Mouse (Mus musculus) lung, embryonic 15.5 days (tissue): ENCODE measurements around the gene Ablim1. TPM values are rescaled to one million over a fixed set of nuclear protein-coding genes. Genes with fewer than 3 reads are reported as not detected.
A peak's percentile ranks its signal among the peaks of the same experiment; 100 is the strongest.

Experiments
- ATAC-seq: fragments of 200-750 bp; cut with Nextera tagmentation; 2 replicates; pipeline ENCODE4 v1.8.0; 2017; ENCODE audit warnings: moderate number of reproducible peaks, borderline replicate concordance; ENCODE audit not compliant: low FRiP score, low TSS enrichment; ENCODE audit errors: extremely low read depth
- H3K27ac ChIP-seq: fragments of 300-500 bp; sonication (generic); 2 replicates; pipeline ENCODE4 v1.5.1; 2015; ENCODE audit warnings: moderate library complexity, mild to moderate bottlenecking, inconsistent platforms
- H3K27me3 ChIP-seq: fragments of 300-500 bp; sonication (generic); 2 replicates; pipeline ENCODE4 v1.6.1; 2015; ENCODE audit warnings: inconsistent platforms
- H3K36me3 ChIP-seq: fragments of 300-500 bp; sonication (generic); 2 replicates; pipeline ENCODE4 v1.6.1; 2015; ENCODE audit warnings: inconsistent platforms
- H3K4me1 ChIP-seq: fragments of 300-500 bp; sonication (generic); 2 replicates; pipeline ENCODE4 v1.6.1; 2015; ENCODE audit warnings: inconsistent platforms
- H3K4me2 ChIP-seq: fragments of 300-500 bp; sonication (generic); 2 replicates; pipeline ENCODE4 v1.6.1; 2015; ENCODE audit warnings: inconsistent platforms, mild to moderate bottlenecking, moderate library complexity
- H3K4me3 ChIP-seq: fragments of 300-500 bp; sonication (generic); 2 replicates; pipeline ENCODE4 v1.5.1; 2015; ENCODE audit warnings: mild to moderate bottlenecking, inconsistent platforms
- H3K9ac ChIP-seq: fragments of 300-500 bp; sonication (generic); 2 replicates; pipeline ENCODE4 v1.6.1; 2015; ENCODE audit warnings: inconsistent platforms
- H3K9me3 ChIP-seq: fragments of 300-500 bp; sonication (generic); 2 replicates; pipeline ENCODE4 v1.6.1; 2016; ENCODE audit warnings: inconsistent platforms
- WGBS: fragments of 180-500 bp; shearing (Covaris S2); methylation state at CpG from one replicate; pipeline ENCODE4 v1.1.7; 2015; 5-methylcytosine and 5-hydroxymethylcytosine counted together
- polyA plus RNA-seq: library from polyadenylated mRNA; unstranded; fragments of >200 nt; fragmentation: Nextera tagmentation; extraction: Ambion mirVana; gene quantifications from 2 replicates; pipeline ENCODE4 v1.2.1, GENCODE M21; 2015

Gene Ablim1
- polyA plus RNA-seq, 1 experiment from 2014 or later, result 48.2 TPM

DNA sequence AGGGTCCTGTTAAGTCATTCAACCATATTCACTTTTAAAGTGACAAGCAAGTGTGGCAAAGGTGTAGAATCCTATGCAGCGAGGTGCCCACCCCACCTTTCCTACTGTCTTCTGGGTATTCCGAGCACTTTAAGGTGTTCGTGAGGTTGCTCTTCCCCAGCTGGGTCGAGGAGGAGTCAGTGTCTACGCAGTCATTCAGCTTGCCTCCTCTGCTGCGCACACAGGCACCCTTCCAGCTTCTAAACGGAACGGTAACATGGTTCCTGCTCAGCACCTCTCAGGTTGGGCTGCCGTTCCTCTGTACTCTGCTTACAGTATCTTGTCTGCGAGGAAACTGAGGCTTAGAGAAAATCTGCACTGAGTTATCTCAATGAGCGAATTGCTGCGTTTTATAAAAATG lies 40.4 kb downstream of the Ablim1 start:
- H3K4me3 ChIP-seq, result peak overlapping the region; percentile 12
- peak overlapping the region; percentile 42 for H3K4me2 ChIP-seq
- H3K9ac ChIP-seq, result no peak overlapping the region
- H3K27me3 ChIP-seq, result peaks cover 5% of the 10 kb centered on the region; the same call in 1 of the 2 replicates
- H3K36me3 ChIP-seq, result no peaks in the 10 kb centered on the region
- H3K27ac ChIP-seq, result no peak overlapping the region
- no peaks in the 10 kb centered on the region for H3K9me3 ChIP-seq
- 38% methylated on average over 12 of the region's 12 CpGs for WGBS
- peaks cover 47% of the 10 kb centered on the region for H3K4me1 ChIP-seq
- no peak for ATAC-seq

DNA sequence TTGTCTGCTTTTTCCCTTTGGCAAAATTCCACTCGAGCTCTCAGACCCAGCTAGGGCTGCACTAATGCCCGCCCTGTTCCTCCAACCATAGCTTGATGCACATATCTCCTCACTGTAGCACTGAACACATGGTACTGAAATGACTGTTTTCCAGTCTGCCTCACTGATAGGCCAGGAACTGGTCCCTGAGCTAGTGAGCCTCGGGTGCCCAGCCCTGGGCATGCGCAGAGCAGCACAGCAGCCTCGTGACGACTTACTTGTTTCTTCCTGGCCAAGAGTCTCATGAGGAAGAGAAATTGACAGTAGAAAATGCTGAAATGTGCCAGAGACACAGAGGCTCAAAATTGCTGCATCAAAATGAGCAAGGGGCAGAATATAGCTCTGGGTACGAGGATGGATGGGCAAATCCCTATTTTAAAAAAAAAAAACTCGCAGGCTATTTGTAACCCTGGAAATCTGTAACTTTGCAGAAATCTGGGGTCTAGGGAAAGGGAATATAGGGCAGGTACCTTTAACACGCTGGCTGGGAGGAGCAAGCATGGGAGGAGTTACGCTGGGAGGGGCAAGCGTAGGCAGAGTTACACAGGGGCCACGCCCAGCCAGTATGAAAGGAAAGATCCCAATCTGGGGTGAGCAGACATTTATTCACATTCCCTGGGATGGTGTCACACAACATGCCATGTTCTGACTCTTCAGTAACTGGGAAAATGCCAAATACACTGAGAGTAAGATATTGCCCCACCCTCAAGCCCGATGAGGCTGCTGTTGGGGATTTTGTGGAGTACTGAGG lies 41.7 kb downstream of the Ablim1 start:
- H3K27ac ChIP-seq, result 0 out of 2 replicates have a peak overlapping the region, but pooled peaks have one; percentile 8
- no peaks in the 10 kb centered on the region for H3K36me3 ChIP-seq
- peaks cover 44% of the 10 kb centered on the region for H3K4me1 ChIP-seq
- H3K9ac ChIP-seq, result no peak overlapping the region
- H3K4me3 ChIP-seq, result 0 out of 2 replicates have a peak overlapping the region, but pooled peaks have one; percentile 9
- H3K4me2 ChIP-seq, result peak overlapping the region; percentile 35; the same call in 1 of the 2 replicates
- WGBS, result 39% methylated on average over 13 of the region's 13 CpGs
- ATAC-seq, result peak; percentile 46
- peaks cover 5% of the 10 kb centered on the region; the same call in 1 of the 2 replicates for H3K27me3 ChIP-seq
- no peaks in the 10 kb centered on the region for H3K9me3 ChIP-seq

DNA sequence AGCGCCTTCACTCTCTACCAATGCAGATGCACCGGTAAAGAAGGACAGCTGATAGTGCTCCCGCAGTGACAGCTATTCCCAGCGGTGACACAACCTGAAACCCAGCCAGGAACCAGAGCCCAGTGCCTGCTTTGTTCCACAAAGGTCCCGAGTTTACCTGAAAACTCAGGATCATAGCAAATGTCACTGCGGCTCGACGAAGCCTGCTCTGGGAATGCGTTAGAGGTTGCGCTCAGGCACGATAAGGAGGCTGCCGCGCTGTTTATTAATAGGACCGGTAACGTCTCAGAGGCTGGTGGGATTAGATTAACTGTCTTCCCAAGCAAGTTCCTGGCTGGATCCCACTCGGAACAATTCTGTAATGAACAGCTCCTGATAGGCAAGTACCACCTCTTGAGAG lies 43.0 kb downstream of the Ablim1 start:
- Histone ChIP-seq H3K9me3 (no peaks in the 10 kb centered on the region), H3K27ac (no peak overlapping the region), H3K4me3 (no peak overlapping the region), H3K4me1 (peaks cover 32% of the 10 kb centered on the region), H3K36me3 (no peaks in the 10 kb centered on the region), H3K4me2 (no peak overlapping the region), H3K27me3 (peaks cover 5% of the 10 kb centered on the region; the same call in 1 of the 2 replicates), H3K9ac (no peak overlapping the region)
- WGBS, result 71% methylated on average over 16 of the region's 16 CpGs
- no peak for ATAC-seq

DNA sequence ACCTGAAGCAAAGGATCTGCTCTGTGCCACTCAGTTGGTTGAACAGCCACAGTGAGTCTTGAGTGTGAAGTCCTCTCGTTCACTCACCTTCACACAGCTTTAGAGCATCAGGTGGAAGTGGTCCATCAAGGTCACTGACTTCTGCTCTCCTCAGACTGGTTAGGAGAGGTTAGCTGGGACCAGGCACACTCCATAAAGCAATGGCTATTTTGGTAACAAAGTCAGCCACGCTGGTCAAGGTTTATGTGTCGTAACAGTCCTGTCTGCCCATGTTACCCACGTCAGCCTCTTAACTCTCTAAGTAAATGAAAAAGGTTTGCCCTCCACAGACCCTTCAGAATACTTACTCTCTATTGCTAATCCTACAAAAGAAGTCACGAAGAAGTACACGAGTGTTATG lies 44.0 kb downstream of the Ablim1 start:
- H3K36me3 ChIP-seq, result no peaks in the 10 kb centered on the region
- H3K9ac ChIP-seq, result no peak overlapping the region
- H3K4me2 ChIP-seq, result no peak overlapping the region
- no peak overlapping the region for H3K27ac ChIP-seq
- WGBS, result 68% methylated on average over 6 of the region's 6 CpGs
- no peak for ATAC-seq
- H3K4me3 ChIP-seq, result no peak overlapping the region
- no peaks in the 10 kb centered on the region for H3K9me3 ChIP-seq
- peaks cover 5% of the 10 kb centered on the region; the same call in 1 of the 2 replicates for H3K27me3 ChIP-seq
- peaks cover 33% of the 10 kb centered on the region for H3K4me1 ChIP-seq

DNA sequence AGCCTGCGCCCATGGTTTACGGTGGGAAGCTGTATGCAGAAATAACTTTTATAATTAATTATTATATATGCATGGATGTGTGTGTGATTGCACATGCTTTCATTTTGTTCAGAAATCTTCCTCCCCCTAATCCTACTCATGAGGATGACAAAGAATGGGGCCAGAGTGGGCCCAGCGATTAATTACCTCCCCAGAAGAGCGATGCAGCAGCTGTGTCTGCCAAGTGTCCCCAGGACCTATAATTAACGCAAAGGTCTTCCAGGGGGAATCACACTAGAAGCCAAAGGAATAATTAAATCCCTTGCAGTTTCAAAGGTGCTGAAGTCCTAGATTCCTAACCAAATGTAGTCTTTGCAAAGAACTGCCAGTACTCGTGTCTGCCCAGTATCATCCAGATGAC lies 44.9 kb downstream of the Ablim1 start:
- no peak overlapping the region for H3K4me3 ChIP-seq
- H3K27me3 ChIP-seq, result peaks cover 5% of the 10 kb centered on the region; the same call in 1 of the 2 replicates
- WGBS, result 80% methylated on average over 6 of the region's 6 CpGs
- no peaks in the 10 kb centered on the region for H3K9me3 ChIP-seq
- no peak overlapping the region for H3K4me2 ChIP-seq
- no peaks in the 10 kb centered on the region for H3K36me3 ChIP-seq
- no peak overlapping the region for H3K9ac ChIP-seq
- no peak overlapping the region for H3K27ac ChIP-seq
- ATAC-seq, result no peak
- peaks cover 24% of the 10 kb centered on the region for H3K4me1 ChIP-seq

DNA sequence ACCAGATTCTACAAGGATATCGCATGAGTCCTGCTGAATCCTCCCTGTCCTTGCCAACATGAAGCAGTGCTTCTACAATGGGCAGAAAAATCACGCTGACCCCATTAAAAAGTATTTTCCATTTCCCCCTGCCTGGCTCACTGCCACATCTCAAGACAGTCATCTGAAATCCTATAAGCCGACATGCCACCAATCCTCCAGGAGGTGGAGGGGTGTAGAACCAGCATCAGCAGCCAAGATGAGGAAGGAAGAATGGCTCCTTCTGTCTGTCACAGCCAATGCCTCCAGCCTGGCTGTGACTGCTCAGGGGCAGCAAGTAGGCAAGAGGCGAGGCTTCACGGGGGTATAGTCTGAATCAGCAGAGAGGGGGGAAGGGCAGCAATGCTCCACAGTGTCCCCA lies 47.2 kb downstream of the Ablim1 start:
- Histone ChIP-seq H3K9ac (no peak overlapping the region), H3K4me3 (no peak overlapping the region), H3K36me3 (no peaks in the 10 kb centered on the region), H3K27me3 (0 out of 2 replicates have a peak, but pooled peaks cover 3% of the 10 kb centered on the region), H3K27ac (no peak overlapping the region), H3K4me1 (peaks cover 20% of the 10 kb centered on the region), H3K9me3 (no peaks in the 10 kb centered on the region), H3K4me2 (no peak overlapping the region)
- no peak for ATAC-seq
- WGBS, result 50% methylated on average over 5 of the region's 5 CpGs

DNA sequence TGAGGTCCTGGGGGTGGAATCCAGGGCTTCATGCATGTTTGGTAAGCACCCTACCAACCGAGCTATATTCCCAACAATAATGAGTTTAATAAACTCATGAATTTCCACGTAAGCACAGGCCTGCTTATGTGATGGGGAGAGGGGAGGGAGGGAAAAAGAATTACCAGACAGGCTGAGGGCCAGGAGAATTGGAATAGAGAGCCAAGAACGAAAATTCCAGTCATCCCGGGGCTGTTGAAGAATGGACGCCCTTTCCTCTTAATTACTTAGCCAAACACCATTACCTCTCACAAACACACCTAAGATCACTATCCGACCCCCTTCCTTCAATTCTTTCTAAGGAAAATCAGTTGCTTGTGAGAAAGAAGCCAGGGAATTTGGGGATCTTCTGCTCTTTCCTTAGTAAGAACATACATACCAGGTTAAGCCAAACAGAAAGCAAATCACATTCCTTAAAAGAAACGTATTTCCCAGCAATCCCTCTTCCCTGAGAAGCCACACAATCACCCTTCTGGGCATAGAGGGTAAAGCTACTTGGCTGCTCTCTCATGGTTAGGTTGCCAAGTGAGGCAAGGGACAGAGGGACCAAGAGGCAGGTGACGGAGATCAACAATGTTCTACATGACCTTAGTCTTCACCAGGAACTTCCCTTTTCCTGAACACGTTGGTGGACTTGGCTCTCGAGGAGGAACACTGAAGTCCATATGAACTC lies 48.2 kb downstream of the Ablim1 start:
- no peak for ATAC-seq
- no peak overlapping the region for H3K9ac ChIP-seq
- WGBS, result 63% methylated on average over 10 of the region's 10 CpGs
- H3K9me3 ChIP-seq, result no peaks in the 10 kb centered on the region
- H3K4me3 ChIP-seq, result no peak overlapping the region
- peaks cover 18% of the 10 kb centered on the region for H3K4me1 ChIP-seq
- H3K27ac ChIP-seq, result no peak overlapping the region
- H3K27me3 ChIP-seq, result no peaks in the 10 kb centered on the region
- H3K36me3 ChIP-seq, result no peaks in the 10 kb centered on the region
- no peak overlapping the region for H3K4me2 ChIP-seq

DNA sequence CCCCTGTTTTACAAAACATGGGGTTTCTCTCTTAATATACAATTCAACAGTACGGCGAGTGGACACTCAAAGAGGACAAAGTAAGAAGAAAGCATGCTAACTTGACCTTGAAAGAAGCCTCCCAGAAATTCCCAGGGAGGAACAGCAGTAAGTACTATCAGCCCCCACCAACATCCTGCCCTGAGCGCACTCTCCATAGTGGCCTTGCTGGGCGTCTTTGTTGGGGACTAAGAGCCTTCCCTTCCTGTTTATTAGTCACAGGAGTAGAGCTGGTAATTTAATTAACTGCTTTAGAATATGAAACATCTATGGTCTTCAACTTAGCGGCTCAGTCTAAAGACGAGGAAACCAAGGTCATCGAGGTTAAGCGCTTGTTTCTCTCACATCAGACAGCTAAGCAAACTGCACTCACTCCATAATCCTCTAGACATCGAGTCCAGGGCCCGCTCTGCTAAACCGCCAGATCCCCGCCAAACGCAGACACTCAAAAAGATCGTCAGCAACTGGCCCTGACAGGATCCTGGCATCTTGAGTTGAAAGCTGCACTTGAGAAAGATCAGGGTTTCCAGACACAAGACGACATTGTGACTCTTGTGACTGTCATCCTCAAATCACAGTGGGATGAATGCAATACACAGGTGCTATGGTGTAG lies 50.3 kb downstream of the Ablim1 start:
- H3K9ac ChIP-seq, result no peak overlapping the region
- ATAC-seq, result peak; percentile 88
- no peaks in the 10 kb centered on the region for H3K27me3 ChIP-seq
- no peaks in the 10 kb centered on the region for H3K9me3 ChIP-seq
- peak overlapping the region; percentile 18; the same call in 1 of the 2 replicates for H3K4me2 ChIP-seq
- WGBS, result 23% methylated on average over 15 of the region's 15 CpGs
- H3K27ac ChIP-seq, result peak overlapping the region; percentile 58
- H3K36me3 ChIP-seq, result no peaks in the 10 kb centered on the region
- no peak overlapping the region for H3K4me3 ChIP-seq
- peaks cover 18% of the 10 kb centered on the region for H3K4me1 ChIP-seq

DNA sequence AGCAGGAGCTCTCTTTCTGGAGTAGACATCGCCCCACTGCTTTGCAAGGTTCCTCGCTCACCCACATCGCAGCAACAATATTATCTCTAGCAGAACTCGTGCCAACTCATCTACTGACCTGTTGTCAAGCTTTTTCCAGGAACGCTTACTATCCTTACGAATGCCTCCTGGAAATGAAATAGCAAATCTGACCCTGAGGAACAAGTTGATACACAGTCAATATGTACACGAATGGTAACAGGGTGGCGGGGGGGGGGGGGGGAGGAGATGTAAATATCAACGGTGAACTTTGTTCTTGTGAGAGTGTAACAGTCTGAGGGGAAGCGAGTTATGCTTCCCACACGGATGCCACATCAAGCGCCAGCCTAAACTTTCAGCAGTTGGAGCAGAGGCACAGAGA lies 56.9 kb downstream of the Ablim1 start:
- H3K4me2 ChIP-seq, result no peak overlapping the region
- no peak overlapping the region for H3K27ac ChIP-seq
- no peaks in the 10 kb centered on the region for H3K9me3 ChIP-seq
- H3K9ac ChIP-seq, result no peak overlapping the region
- no peaks in the 10 kb centered on the region for H3K27me3 ChIP-seq
- ATAC-seq, result no peak
- no peaks in the 10 kb centered on the region for H3K36me3 ChIP-seq
- WGBS, result 68% methylated on average over 12 of the region's 12 CpGs
- H3K4me3 ChIP-seq, result no peak overlapping the region
- H3K4me1 ChIP-seq, result peaks cover 7% of the 10 kb centered on the region; the same call in 1 of the 2 replicates

DNA sequence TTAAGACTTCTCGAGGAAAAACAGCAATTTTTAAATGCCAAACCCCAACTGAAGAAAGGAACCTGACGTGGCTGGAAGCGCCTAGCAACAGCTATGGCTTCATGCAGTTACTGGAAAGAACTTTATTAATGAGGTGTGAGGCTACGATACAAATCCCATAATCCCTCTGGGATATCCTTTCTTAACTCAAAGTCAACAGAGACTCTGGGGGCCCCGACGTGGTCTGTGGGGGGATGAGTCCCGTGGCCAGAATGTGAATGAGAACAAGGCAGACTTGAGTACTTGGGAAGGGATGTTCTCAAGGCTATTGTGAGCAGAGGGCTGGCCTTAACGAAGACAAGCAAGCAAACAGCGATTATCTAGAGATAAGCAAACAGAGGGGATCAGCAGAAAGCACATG lies 58.1 kb downstream of the Ablim1 start:
- Histone ChIP-seq H3K4me2 (no peak overlapping the region), H3K9me3 (no peaks in the 10 kb centered on the region), H3K27me3 (no peaks in the 10 kb centered on the region), H3K27ac (no peak overlapping the region), H3K4me1 (peaks cover 11% of the 10 kb centered on the region; the same call in 1 of the 2 replicates), H3K36me3 (no peaks in the 10 kb centered on the region), H3K9ac (no peak overlapping the region), H3K4me3 (no peak overlapping the region)
- WGBS, result 25% methylated on average over 9 of the region's 9 CpGs
- ATAC-seq, result no peak

DNA sequence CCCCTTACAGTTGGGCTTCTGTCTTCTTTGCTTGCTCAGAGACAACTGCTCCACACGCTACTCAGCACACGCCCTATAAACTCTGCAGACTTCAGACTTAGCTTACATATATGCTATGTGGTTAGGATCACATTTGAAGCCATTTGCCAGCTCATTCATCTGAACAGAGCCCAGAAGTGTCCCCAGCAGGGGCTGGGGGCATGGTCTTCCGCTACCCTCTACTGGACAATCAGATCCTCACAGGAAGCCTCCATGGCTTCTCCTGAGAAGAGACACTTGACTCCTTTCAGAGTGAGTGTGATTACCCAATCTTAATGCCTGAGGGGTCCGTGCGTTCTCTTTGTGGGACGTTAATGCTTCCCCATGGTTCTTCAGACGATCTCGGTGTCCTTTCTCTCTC lies 59.6 kb downstream of the Ablim1 start:
- H3K9me3 ChIP-seq, result no peaks in the 10 kb centered on the region
- no peaks in the 10 kb centered on the region for H3K36me3 ChIP-seq
- H3K4me2 ChIP-seq, result no peak overlapping the region
- H3K4me1 ChIP-seq, result peaks cover 15% of the 10 kb centered on the region; the same call in 1 of the 2 replicates
- no peak overlapping the region for H3K9ac ChIP-seq
- 71% methylated on average over 8 of the region's 8 CpGs for WGBS
- H3K27ac ChIP-seq, result no peak overlapping the region
- H3K4me3 ChIP-seq, result no peak overlapping the region
- no peaks in the 10 kb centered on the region for H3K27me3 ChIP-seq
- peak; percentile 62; the same call in 1 of the 2 replicates for ATAC-seq
